Mouse (Mus musculus) olfactory bulb, adult 2 months (tissue): ENCODE measurements around the gene Mfrp.

Experiments used
- CTCF ChIP-seq: fragments of 200-500 bp; IDR thresholded peaks from 2 replicates; pipeline ENCODE4 v1.5.1; 2012; ENCODE audit warnings: low read depth, mild to moderate bottlenecking, low read length, moderate library complexity; ENCODE audit not compliant: insufficient read depth
- POLR2A ChIP-seq: fragments of 200-500 bp; IDR thresholded peaks from 2 replicates; pipeline ENCODE4 v1.6.1; 2012; ENCODE audit warnings: mild to moderate bottlenecking, low read depth, low read length, moderate library complexity; ENCODE audit not compliant: insufficient read depth

DNA sequence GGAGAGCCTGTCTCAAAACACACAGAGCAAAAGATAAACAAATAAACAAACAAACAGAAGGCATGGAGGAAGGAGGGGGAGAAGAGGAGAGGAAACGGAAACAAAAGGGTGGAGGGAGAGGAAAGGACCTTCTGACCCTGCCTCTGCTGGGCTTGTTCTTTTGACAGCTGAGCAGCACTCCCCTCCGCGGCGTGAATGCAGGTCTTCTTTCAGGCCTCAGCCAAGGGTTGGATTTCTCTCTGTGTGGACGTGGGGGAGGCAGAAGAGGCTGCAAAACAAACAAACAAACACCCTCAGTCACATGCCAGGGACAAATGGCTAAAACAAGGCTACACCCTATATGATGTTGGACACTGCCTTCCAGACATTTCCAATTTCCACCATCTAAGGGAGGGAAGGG, 23.5 kb downstream of the Mfrp start:
- TF ChIP-seq CTCF (no peak), POLR2A (no peak)
